Mouse (Mus musculus) stomach, postnatal 0 days (tissue): ENCODE results near the gene Gm49337. TPM values are rescaled to one million over a fixed set of nuclear protein-coding genes. Genes with fewer than 3 reads are reported as not detected.

Source experiments
- ATAC-seq: fragments of 200-750 bp; cut with Nextera tagmentation; 2 replicates; pipeline ENCODE4 v1.8.0; 2017; ENCODE audit not compliant: low FRiP score, low TSS enrichment
- DNase-seq: peaks from one replicate; pipeline ENCODE4 v3.0.0-alpha.2; 2016; ENCODE audit warnings: low spot score
- H3K27ac ChIP-seq: fragments of 300-500 bp; sonication (generic); replicated peaks from 2 replicates; pipeline ENCODE4 v1.5.1; 2014; ENCODE audit warnings: mild to moderate bottlenecking, control low read depth
- H3K27me3 ChIP-seq: fragments of 300-500 bp; sonication (generic); 2 replicates; pipeline ENCODE4 v1.6.1; 2014; ENCODE audit warnings: low read length; ENCODE audit not compliant: control insufficient read depth, insufficient read depth
- H3K36me3 ChIP-seq: fragments of 300-500 bp; sonication (generic); 2 replicates; pipeline ENCODE4 v1.6.1; 2014; ENCODE audit warnings: low read length, mixed read lengths; ENCODE audit not compliant: control insufficient read depth, insufficient read depth
- H3K4me1 ChIP-seq: fragments of 300-500 bp; sonication (generic); replicated peaks from 2 replicates; pipeline ENCODE4 v1.6.1; 2014; ENCODE audit warnings: antibody characterized with exemption; ENCODE audit not compliant: control insufficient read depth, insufficient read depth
- H3K4me2 ChIP-seq: fragments of 300-500 bp; sonication (generic); replicated peaks from 2 replicates; pipeline ENCODE4 v1.6.1; 2014; ENCODE audit warnings: low read depth, mild to moderate bottlenecking, control low read depth, moderate library complexity
- H3K4me3 ChIP-seq: fragments of 300-500 bp; sonication (generic); 2 replicates; pipeline ENCODE4 v1.5.1; 2014; ENCODE audit warnings: low read depth, low read length, control low read depth
- H3K9ac ChIP-seq: fragments of 300-500 bp; sonication (generic); 2 replicates; pipeline ENCODE4 v1.6.1; 2014; ENCODE audit warnings: mild to moderate bottlenecking, low read length, control low read depth, mixed read lengths
- H3K9me3 ChIP-seq: fragments of 300-500 bp; sonication (generic); 2 replicates; pipeline ENCODE4 v1.6.1; 2016; ENCODE audit warnings: low read length; ENCODE audit not compliant: control insufficient read depth
- CTCF ChIP-seq: IDR thresholded peaks from 2 replicates; pipeline ENCODE4 v1.5.1; 2016; ENCODE audit warnings: antibody characterized with exemption, low read depth, mild to moderate bottlenecking, moderate library complexity
- EP300 ChIP-seq: optimal IDR thresholded peaks from 2 replicates; pipeline ENCODE3; 2016; ENCODE audit warnings: antibody characterized with exemption
- WGBS: fragments of 180-500 bp; shearing (Covaris S2); extraction: QIAGEN DNeasy Blood & Tissue Kit; methylation state at CpG from one replicate; pipeline ENCODE4 v1.1.7; 2014; 5-methylcytosine and 5-hydroxymethylcytosine counted together
- polyA plus RNA-seq: library from polyadenylated mRNA; unstranded; fragments of >200 nt; fragmentation: Nextera tagmentation; extraction: Ambion mirVana; gene quantifications from 2 replicates; pipeline ENCODE4 v1.2.1, GENCODE M21; 2015

Gene Gm49337
- polyA plus RNA-seq, 1 experiment from 2014 or later, result not detected

DNA sequence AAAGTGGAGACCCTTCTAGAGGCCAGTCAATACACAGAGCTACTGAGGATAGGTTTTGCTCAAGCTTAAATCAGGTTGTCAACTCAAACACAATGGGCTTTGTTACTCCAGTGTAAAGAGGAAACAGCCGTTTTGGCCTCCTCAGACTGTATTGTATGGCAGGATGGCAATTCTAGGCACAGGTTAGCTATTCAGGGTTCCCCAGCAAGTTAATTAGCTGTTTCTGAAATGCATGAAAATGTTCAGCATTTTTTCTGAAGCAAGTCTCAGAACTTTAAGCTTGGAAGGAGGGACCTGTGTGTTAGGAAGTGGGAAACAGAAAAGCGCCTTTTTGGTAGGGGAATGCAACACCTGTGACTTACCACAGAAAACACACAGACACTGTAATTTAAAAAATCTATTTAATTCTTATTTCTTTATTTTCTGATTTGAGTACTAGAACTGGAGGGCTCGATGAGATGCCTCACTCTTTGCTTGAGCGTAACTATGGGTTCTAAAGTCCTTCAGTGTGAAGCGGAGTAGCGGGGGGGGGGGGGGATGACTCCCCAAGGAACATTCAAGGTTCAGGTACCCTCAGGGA lies 47.0 kb downstream of the Gm49337 start:
- peak overlapping the region; percentile 94; the same call in 1 of the 2 replicates for H3K27ac ChIP-seq
- peak overlapping the region; percentile 53 for H3K4me2 ChIP-seq
- WGBS, result 21% methylated on average over 5 of the region's 6 CpGs
- peak overlapping the region; percentile 70 for H3K9ac ChIP-seq
- no peaks in the 10 kb centered on the region for H3K27me3 ChIP-seq
- H3K4me3 ChIP-seq, result peak overlapping the region; percentile 78
- H3K36me3 ChIP-seq, result no peaks in the 10 kb centered on the region
- no peaks in the 10 kb centered on the region for H3K9me3 ChIP-seq
- ATAC-seq, result no peak
- no peaks in the 10 kb centered on the region for H3K4me1 ChIP-seq
- DNase-seq, result no peak
- TF ChIP-seq CTCF, result no peak
- no peak for TF ChIP-seq EP300

DNA sequence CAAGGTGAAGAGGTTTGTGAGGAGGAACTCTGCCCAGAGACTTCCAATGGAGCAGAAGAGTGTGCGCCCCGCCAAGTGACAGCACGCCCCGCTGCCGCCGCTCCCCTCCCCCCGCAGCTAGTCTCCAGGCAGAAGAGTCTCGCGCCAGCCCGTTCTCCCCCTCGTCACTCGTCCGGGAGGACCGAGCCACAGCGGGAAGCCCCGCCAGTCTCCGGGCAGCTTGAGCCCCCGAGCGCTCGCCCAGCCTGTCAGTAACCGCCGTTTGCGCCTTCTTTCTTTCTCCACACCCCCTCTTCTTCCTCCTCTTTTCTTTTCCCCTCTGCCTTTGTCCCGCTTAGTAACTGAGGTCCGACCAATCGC lies 47.6 kb downstream of the Gm49337 start:
- Histone ChIP-seq H3K9ac (peak overlapping the region; percentile 70), H3K27ac (peak overlapping the region; percentile 94), H3K4me2 (peak overlapping the region; percentile 53), H3K27me3 (no peaks in the 10 kb centered on the region), H3K4me3 (peak overlapping the region; percentile 78), H3K9me3 (no peaks in the 10 kb centered on the region), H3K36me3 (no peaks in the 10 kb centered on the region), H3K4me1 (no peaks in the 10 kb centered on the region)
- TF ChIP-seq CTCF (no peak), EP300 (peak; percentile 9)
- ATAC-seq (peak; percentile 58), DNase-seq (no peak)
- under 1% methylated on average over 26 of the region's 26 CpGs for WGBS

GRCm38 (mm10) chr4:116221140-116221851 lies 48.1 kb downstream of the Gm49337 start, which contains the start of gene Pik3r3:
Pik3r3 (plus strand) TSS chr4:116221618.
- TF ChIP-seq CTCF (0 out of 2 replicates have a peak, but pooled peaks have one; percentile 1), EP300 (peak; percentile 20)
- Histone ChIP-seq H3K9me3 (no peaks in the 10 kb centered on the region), H3K9ac (peak within 1 kb of the TSS; percentile 81), H3K4me1 (no peaks in the 10 kb centered on the region), H3K4me2 (peak within 1 kb of the TSS; percentile 56), H3K27ac (peak within 1 kb of the TSS; percentile 96), H3K4me3 (peak within 1 kb of the TSS; percentile 78), H3K27me3 (no peaks in the 10 kb centered on the region), H3K36me3 (no peaks in the 10 kb centered on the region)
- ATAC-seq (peak; percentile 100), DNase-seq (peak; percentile 98)
- under 1% methylated on average over 49 of the region's 53 CpGs for WGBS

- WGBS, result under 1% methylated on average over 23 of the region's 23 CpGs
- peak; percentile 19 for DNase-seq
- ATAC-seq, result no peak
Observed at GRCm38 (mm10) chr4:116221996-116222842, 49.0 kb downstream of the Gm49337 start.

DNA sequence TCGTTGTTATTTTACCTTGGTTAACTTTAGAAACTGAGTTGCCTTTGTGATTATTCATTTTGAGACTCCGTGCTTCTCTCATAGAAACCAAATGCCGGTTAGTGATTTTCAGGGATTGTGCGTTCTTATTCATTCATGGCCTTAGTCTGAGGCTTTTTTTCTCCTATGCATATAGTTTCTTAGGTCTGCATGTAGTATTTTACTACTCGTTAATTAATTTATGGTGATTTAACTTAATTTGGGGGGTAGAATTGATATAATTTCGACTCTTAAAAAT lies 49.6 kb downstream of the Gm49337 start:
- H3K4me1 ChIP-seq, result no peaks in the 10 kb centered on the region
- DNase-seq (no peak), ATAC-seq (no peak)
- TF ChIP-seq EP300 (no peak), CTCF (no peak)
- H3K27me3 ChIP-seq, result no peaks in the 10 kb centered on the region
- H3K27ac ChIP-seq, result no peak overlapping the region
- no peaks in the 10 kb centered on the region for H3K9me3 ChIP-seq
- 13% methylated on average over 6 of the region's 6 CpGs for WGBS
- H3K4me2 ChIP-seq, result peak overlapping the region; percentile 56
- no peaks in the 10 kb centered on the region for H3K36me3 ChIP-seq
- H3K4me3 ChIP-seq, result peak overlapping the region; percentile 78
- H3K9ac ChIP-seq, result no peak overlapping the region

More at GRCm38 (mm10) chr4:116221996-116222842, 49.0 kb downstream of the Gm49337 start:
- Histone ChIP-seq H3K27ac (peak overlapping the region; percentile 96), H3K4me1 (no peaks in the 10 kb centered on the region), H3K4me3 (peak overlapping the region; percentile 78), H3K36me3 (no peaks in the 10 kb centered on the region), H3K9me3 (no peaks in the 10 kb centered on the region), H3K4me2 (peak overlapping the region; percentile 56), H3K9ac (peak overlapping the region; percentile 81), H3K27me3 (no peaks in the 10 kb centered on the region)
- TF ChIP-seq CTCF (no peak), EP300 (no peak)
